Mouse (Mus musculus): ENCODE data around the gene BC067074. TPM values are rescaled to one million over a fixed set of nuclear protein-coding genes. Genes with fewer than 3 reads are reported as not detected.

The BC067074 gene
- polyA plus RNA-seq, 1 experiment from 2014 or later = 3.0 TPM

DNA sequence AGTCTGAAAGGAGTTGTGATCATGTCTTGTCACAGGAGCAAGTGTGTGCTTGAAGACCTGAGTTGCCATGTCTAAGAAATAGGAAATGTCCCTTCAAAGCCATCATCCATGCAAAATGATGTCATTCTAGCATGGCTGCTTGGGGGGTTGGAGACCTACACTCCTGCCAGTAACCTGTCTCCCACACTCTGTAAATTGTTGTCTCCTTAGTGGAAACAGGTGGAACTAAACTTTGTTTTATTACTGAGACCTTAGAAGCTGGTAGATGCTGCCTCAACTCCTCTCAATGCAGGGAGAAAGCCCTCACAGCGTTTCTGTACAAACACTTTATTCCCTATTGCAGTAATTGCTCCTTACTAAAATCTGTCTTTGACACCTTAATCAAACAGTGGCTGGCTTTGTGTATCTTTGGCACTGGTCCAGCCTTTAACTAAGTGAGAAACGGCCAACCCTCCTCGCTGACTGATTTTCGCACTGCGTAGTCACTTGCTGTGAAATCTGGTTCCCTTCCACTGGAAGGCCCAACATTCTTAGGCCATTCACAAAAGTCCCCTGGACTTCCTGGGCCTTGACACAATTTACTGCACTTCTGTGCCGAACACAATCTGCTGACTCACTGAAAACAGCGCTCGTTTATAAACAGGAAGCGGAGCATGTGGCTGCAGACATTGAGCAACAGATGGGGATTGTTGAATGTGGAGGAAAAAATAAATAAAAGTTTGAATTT lies 125.0 kb downstream of the BC067074 start:
- H3K4me2 ChIP-seq = no peak overlapping the region
- no peak overlapping the region for H3K27ac ChIP-seq (ENCODE audit: low read depth, low read length)
- no peaks in the 10 kb centered on the region for H3K9me3 ChIP-seq (replicated peaks; ENCODE audit: control insufficient read depth, low read length)
- no peaks in the 10 kb centered on the region for H3K27me3 ChIP-seq (ENCODE audit: control insufficient read depth, insufficient read depth, low read length)
- no peak for ATAC-seq (replicated peaks; ENCODE audit: insufficient number of reproducible peaks, low FRiP score, low TSS enrichment)
- no peak overlapping the region for H3K4me3 ChIP-seq (ENCODE audit: low read depth, low read length)
- WGBS (ENCODE audit: insufficient replicate concordance) = 48% methylated on average over 9 of the region's 9 CpGs
- H3K4me1 ChIP-seq (ENCODE audit: control insufficient read depth, insufficient read depth, low read length) = no peaks in the 10 kb centered on the region
- no peaks in the 10 kb centered on the region for H3K36me3 ChIP-seq (ENCODE audit: control insufficient read depth, insufficient read depth, low read length)
- no peak overlapping the region for H3K9ac ChIP-seq (ENCODE audit: low read depth, low read length)

DNA sequence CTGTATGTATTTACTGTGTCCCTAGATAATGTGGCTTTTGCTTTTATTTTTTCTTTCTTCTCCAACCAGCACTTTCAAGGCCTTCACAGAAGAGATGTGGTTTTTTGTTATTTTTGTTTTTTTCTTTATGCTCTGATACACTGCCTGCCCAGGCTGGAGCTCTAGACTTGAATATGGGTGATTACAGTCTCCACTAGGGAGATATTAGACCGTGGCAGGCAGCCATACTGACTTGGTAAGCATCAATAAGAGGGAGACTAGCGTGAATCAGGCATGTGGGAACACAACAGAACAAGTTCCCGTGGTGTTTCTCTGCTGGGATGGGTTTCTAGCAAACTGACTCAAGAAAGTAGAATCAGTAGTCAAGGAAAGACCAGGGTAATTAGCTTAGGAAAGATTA lies 125.7 kb downstream of the BC067074 start:
- H3K4me2 ChIP-seq = no peak overlapping the region
- no peaks in the 10 kb centered on the region for H3K4me1 ChIP-seq (ENCODE audit: control insufficient read depth, insufficient read depth, low read length)
- no peaks in the 10 kb centered on the region for H3K27me3 ChIP-seq (ENCODE audit: control insufficient read depth, insufficient read depth, low read length)
- H3K9me3 ChIP-seq (replicated peaks; ENCODE audit: control insufficient read depth, low read length) = no peaks in the 10 kb centered on the region
- WGBS (ENCODE audit: insufficient replicate concordance) = 64% methylated on average over 3 of the region's 3 CpGs
- ATAC-seq (replicated peaks; ENCODE audit: insufficient number of reproducible peaks, low FRiP score, low TSS enrichment) = no peak
- no peak overlapping the region for H3K4me3 ChIP-seq (ENCODE audit: low read depth, low read length)
- H3K36me3 ChIP-seq (ENCODE audit: control insufficient read depth, insufficient read depth, low read length) = no peaks in the 10 kb centered on the region
- no peak overlapping the region for H3K27ac ChIP-seq (ENCODE audit: low read depth, low read length)
- H3K9ac ChIP-seq (ENCODE audit: low read depth, low read length) = no peak overlapping the region

DNA sequence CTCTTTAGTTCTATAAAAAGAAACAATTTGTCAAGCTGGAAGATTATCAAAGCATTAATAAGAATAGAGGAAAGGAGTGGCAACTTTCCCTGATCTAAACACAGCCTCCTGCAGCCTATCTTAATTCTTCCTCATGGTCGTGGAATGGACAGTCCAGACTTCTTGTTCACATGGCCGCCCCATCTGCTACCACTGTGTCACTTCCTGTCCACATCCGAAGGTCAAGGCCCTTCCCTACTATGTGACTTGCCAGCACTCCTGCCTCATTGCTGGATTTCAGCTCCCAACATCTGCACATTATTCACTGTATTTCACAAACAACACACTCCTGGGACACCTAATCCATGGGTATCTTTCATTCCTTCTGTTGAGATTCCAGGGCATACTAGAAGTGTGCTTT lies 128.5 kb downstream of the BC067074 start:
- no peaks in the 10 kb centered on the region for H3K9me3 ChIP-seq (replicated peaks; ENCODE audit: control insufficient read depth, low read length)
- no peaks in the 10 kb centered on the region for H3K4me1 ChIP-seq (ENCODE audit: control insufficient read depth, insufficient read depth, low read length)
- no peak overlapping the region for H3K4me3 ChIP-seq (ENCODE audit: low read depth, low read length)
- H3K27ac ChIP-seq (ENCODE audit: low read depth, low read length) = no peak overlapping the region
- no peak overlapping the region for H3K4me2 ChIP-seq
- no peaks in the 10 kb centered on the region for H3K36me3 ChIP-seq (ENCODE audit: control insufficient read depth, insufficient read depth, low read length)
- H3K27me3 ChIP-seq (ENCODE audit: control insufficient read depth, insufficient read depth, low read length) = no peaks in the 10 kb centered on the region
- WGBS (ENCODE audit: insufficient replicate concordance) = 60% methylated on average over 3 of the region's 3 CpGs
- H3K9ac ChIP-seq (ENCODE audit: low read depth, low read length) = no peak overlapping the region
- ATAC-seq (replicated peaks; ENCODE audit: insufficient number of reproducible peaks, low FRiP score, low TSS enrichment) = no peak

DNA sequence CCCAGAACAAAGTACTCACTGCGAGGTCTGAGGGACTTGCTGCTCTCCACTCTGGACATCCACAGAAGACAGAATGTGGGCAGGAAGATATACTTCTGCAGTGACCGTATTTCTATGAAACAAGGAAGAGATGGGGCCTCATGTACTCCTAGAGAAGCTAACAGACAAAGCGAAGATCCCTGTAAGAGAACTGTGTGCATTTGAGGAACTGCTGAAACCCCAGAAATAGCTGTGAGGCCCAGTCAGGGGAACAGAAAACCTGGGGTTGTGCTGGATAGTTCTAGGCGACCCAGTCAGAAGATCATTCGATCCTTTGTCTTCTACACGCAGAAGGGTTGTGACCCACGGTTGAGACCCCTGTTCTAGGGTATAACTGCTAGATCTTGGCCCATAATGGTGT lies 130.9 kb downstream of the BC067074 start:
- Histone ChIP-seq H3K27me3 (ENCODE audit: control insufficient read depth, insufficient read depth, low read length) (no peaks in the 10 kb centered on the region), H3K4me1 (ENCODE audit: control insufficient read depth, insufficient read depth, low read length) (no peaks in the 10 kb centered on the region), H3K9ac (ENCODE audit: low read depth, low read length) (no peak overlapping the region), H3K36me3 (ENCODE audit: control insufficient read depth, insufficient read depth, low read length) (no peaks in the 10 kb centered on the region), H3K4me2 (no peak overlapping the region), H3K9me3 (replicated peaks; ENCODE audit: control insufficient read depth, low read length) (no peaks in the 10 kb centered on the region), H3K27ac (ENCODE audit: low read depth, low read length) (no peak overlapping the region), H3K4me3 (ENCODE audit: low read depth, low read length) (no peak overlapping the region)
- ATAC-seq (replicated peaks; ENCODE audit: insufficient number of reproducible peaks, low FRiP score, low TSS enrichment) = no peak
- 84% methylated on average over 7 of the region's 7 CpGs for WGBS (ENCODE audit: insufficient replicate concordance)

DNA sequence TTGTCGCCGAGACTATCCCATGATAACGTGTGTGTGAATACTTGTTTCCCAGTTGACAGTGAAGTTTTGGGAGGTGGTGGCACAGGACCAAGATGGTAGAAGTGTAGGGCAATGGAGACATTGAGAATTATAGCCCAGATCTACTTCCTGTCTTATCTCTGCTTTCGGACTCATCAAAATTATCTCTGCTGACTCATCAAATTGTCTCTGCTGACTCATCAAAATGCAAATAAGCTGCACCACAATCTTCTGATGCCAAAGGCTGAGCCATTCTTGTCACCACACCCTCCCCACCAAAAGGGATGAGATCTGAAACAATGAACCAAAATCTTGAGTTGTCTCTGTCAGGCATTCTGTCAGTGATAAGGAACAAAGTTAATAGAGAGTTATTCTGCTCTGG lies 132.9 kb downstream of the BC067074 start:
- ATAC-seq (replicated peaks; ENCODE audit: insufficient number of reproducible peaks, low FRiP score, low TSS enrichment) = no peak
- Histone ChIP-seq H3K27ac (ENCODE audit: low read depth, low read length) (no peak overlapping the region), H3K36me3 (ENCODE audit: control insufficient read depth, insufficient read depth, low read length) (no peaks in the 10 kb centered on the region), H3K27me3 (ENCODE audit: control insufficient read depth, insufficient read depth, low read length) (no peaks in the 10 kb centered on the region), H3K4me3 (ENCODE audit: low read depth, low read length) (no peak overlapping the region), H3K9ac (ENCODE audit: low read depth, low read length) (no peak overlapping the region), H3K4me2 (no peak overlapping the region), H3K4me1 (ENCODE audit: control insufficient read depth, insufficient read depth, low read length) (no peaks in the 10 kb centered on the region), H3K9me3 (replicated peaks; ENCODE audit: control insufficient read depth, low read length) (no peaks in the 10 kb centered on the region)
- WGBS (ENCODE audit: insufficient replicate concordance) = 90% methylated on average over 4 of the region's 4 CpGs

Other genes starting within 250 kb of the BC067074 start
- 147 and 151 TPM in 2 replicates for gene Gpx8, start 246.7 kb upstream of the BC067074 start, polyA plus RNA-seq (2014; fragmentation: Nextera tagmentation; extraction: Ambion mirVana)
- gene Gzma, start 192.2 kb upstream of the BC067074 start, polyA plus RNA-seq (2014; fragmentation: Nextera tagmentation; extraction: Ambion mirVana) = not detected in 2 replicates
- 0.44 and 0.90 TPM in 2 replicates for gene Esm1, start 83.5 kb upstream of the BC067074 start, polyA plus RNA-seq (2014; fragmentation: Nextera tagmentation; extraction: Ambion mirVana)
- not detected in 2 replicates for gene Gzmk, start 67.3 kb upstream of the BC067074 start, polyA plus RNA-seq (2014; fragmentation: Nextera tagmentation; extraction: Ambion mirVana)